Mouse (Mus musculus): ENCODE data around the gene St7.

GRCm38 (mm10) chr6:17731694-17732093 is 39.0 kb downstream of the St7 start:
- TF ChIP-seq CTCF (IDR thresholded peaks at IDR 0.05; ENCODE audit: control insufficient read depth, insufficient read depth, low read length) (no peak), POLR2A (IDR thresholded peaks at IDR 0.05; ENCODE audit: borderline replicate concordance, control insufficient read depth, low read depth, low read length) (no peak)
